Mouse (Mus musculus): Measurements from ENCODE around the gene Lrrc8b. TPM values are rescaled to one million over a fixed set of nuclear protein-coding genes. Genes with fewer than 3 reads are reported as not detected.

Lrrc8b gene
- total and polyA plus RNA-seq, 3 experiments = 7.4 to 14.0 TPM; not detected in 1

- no peak overlapping the region for H3K9ac ChIP-seq (ENCODE audit: control insufficient read depth, low read depth, low read length, poor library complexity, severe bottlenecking)
- H3K4me3 ChIP-seq (ENCODE audit: control insufficient read depth in 1 of 2, insufficient read depth in 1 of 2, low read depth in 2 of 2, low read length in 2 of 2) = no peak overlapping the region
- no peak overlapping the region for H3K27ac ChIP-seq (ENCODE audit: control insufficient read depth, low read depth, low read length)
- H3K36me3 ChIP-seq (ENCODE audit: control insufficient read depth in 1 of 2, insufficient read depth in 2 of 2, low read length in 2 of 2) = no peaks in the 10 kb centered on the region
- DNase-seq (ENCODE audit: low read depth, low spot score) = no peak
- no peak for TF ChIP-seq POLR2AphosphoS2 (IDR thresholded peaks at IDR 0.05; ENCODE audit: low read length)
- TF ChIP-seq CHD2 (IDR thresholded peaks at IDR 0.05; ENCODE audit: low read length) = no peak
- TF ChIP-seq CTCF (IDR thresholded peaks at IDR 0.05 in 2 of 3, conservative IDR thresholded peaks at IDR 0.05 in 1 of 3; ENCODE audit: control insufficient read depth in 1 of 3, insufficient read depth in 1 of 3, low read depth in 2 of 3, low read length in 3 of 3, poor library complexity in 1 of 3, severe bottlenecking in 1 of 3) = no peak
- no peak for TF ChIP-seq MYB (IDR thresholded peaks at IDR 0.05; ENCODE audit: low read depth, low read length)
- no peak for TF ChIP-seq ZMIZ1 (IDR thresholded peaks at IDR 0.05; ENCODE audit: low read depth, low read length)
- TF ChIP-seq ZC3H11A (IDR thresholded peaks at IDR 0.05; ENCODE audit: low read depth, low read length) = no peak
- no peak for TF ChIP-seq MAZ (IDR thresholded peaks at IDR 0.05; ENCODE audit: low read depth, low read length)
- TF ChIP-seq MXI1 (IDR thresholded peaks at IDR 0.05; ENCODE audit: low read depth, low read length) = no peak
- TF ChIP-seq POLR2AphosphoS5 (IDR thresholded peaks at IDR 0.05; ENCODE audit: borderline replicate concordance, low read depth, low read length) = no peak
- no peaks in the 10 kb centered on the region for H3K9me3 ChIP-seq (replicated peaks; ENCODE audit: insufficient read depth, low read length)
- H3K27me3 ChIP-seq (ENCODE audit: control insufficient read depth in 1 of 2, insufficient read depth in 2 of 2, low read length in 2 of 2) = no peaks in the 10 kb centered on the region
- no peaks in the 10 kb centered on the region for H3K79me2 ChIP-seq (ENCODE audit: control insufficient read depth, insufficient read depth, low read length, poor library complexity)
- no peaks in the 10 kb centered on the region for H3K4me1 ChIP-seq (ENCODE audit: control insufficient read depth in 1 of 2, insufficient read depth in 2 of 2, low read length in 2 of 2)
Measured at GRCm38 (mm10) chr5:105512297-105512696, 96.7 kb downstream of the Lrrc8b start.

GRCm38 (mm10) chr5:105515532-105515931, 100.0 kb downstream of the Lrrc8b start:
- Histone ChIP-seq H3K36me3 (ENCODE audit: control insufficient read depth in 1 of 2, insufficient read depth in 2 of 2, low read length in 2 of 2) (no peaks in the 10 kb centered on the region; a peak in 1 of 4 replicates), H3K27me3 (ENCODE audit: control insufficient read depth in 1 of 2, insufficient read depth in 2 of 2, low read length in 2 of 2) (no peaks in the 10 kb centered on the region), H3K4me3 (ENCODE audit: control insufficient read depth in 1 of 2, insufficient read depth in 1 of 2, low read depth in 2 of 2, low read length in 2 of 2) (no peak overlapping the region)

GRCm38 (mm10) chr5:105516290-105516689, 100.7 kb downstream of the Lrrc8b start:
- Histone ChIP-seq H3K9me3 (replicated peaks; ENCODE audit: insufficient read depth, low read length) (no peaks in the 10 kb centered on the region), H3K36me3 (ENCODE audit: control insufficient read depth in 1 of 2, insufficient read depth in 2 of 2, low read length in 2 of 2) (peaks cover 0 to 8% of the 10 kb centered on the region in 2 experiments; a peak in 3 of 4 replicates), H3K79me2 (ENCODE audit: control insufficient read depth, insufficient read depth, low read length, poor library complexity) (peaks cover 20% of the 10 kb centered on the region), H3K9ac (ENCODE audit: control insufficient read depth, low read depth, low read length, poor library complexity, severe bottlenecking) (no peak overlapping the region), H3K27me3 (ENCODE audit: control insufficient read depth in 1 of 2, insufficient read depth in 2 of 2, low read length in 2 of 2) (no peaks in the 10 kb centered on the region), H3K4me3 (ENCODE audit: control insufficient read depth in 1 of 2, insufficient read depth in 1 of 2, low read depth in 2 of 2, low read length in 2 of 2) (no peak overlapping the region), H3K4me1 (ENCODE audit: control insufficient read depth in 1 of 2, insufficient read depth in 2 of 2, low read length in 2 of 2) (peaks cover 2 to 5% of the 10 kb centered on the region in 2 experiments; a peak in 3 of 4 replicates), H3K27ac (ENCODE audit: control insufficient read depth, low read depth, low read length) (no peak overlapping the region)
- no peak for DNase-seq (ENCODE audit: low read depth, low spot score)
- no peak for TF ChIP-seq HCFC1 (IDR thresholded peaks at IDR 0.05; ENCODE audit: low read depth, low read length)
- no peak for TF ChIP-seq MXI1 (IDR thresholded peaks at IDR 0.05; ENCODE audit: low read depth, low read length)
- TF ChIP-seq NRF1 (IDR thresholded peaks at IDR 0.05; ENCODE audit: insufficient read depth, low read depth, low read length, poor library complexity, severe bottlenecking) = no peak
- no peak for TF ChIP-seq ZKSCAN1 (IDR thresholded peaks at IDR 0.05; ENCODE audit: low read depth, low read length)
- TF ChIP-seq TAL1 (IDR thresholded peaks at IDR 0.05; ENCODE audit: low read length) = no peak
- TF ChIP-seq CHD2 (IDR thresholded peaks at IDR 0.05; ENCODE audit: low read length) = no peak
- no peak for TF ChIP-seq ELF1 (IDR thresholded peaks at IDR 0.05; ENCODE audit: low read depth, low read length)
- TF ChIP-seq KAT2A (conservative IDR thresholded peaks at IDR 0.05; ENCODE audit: low read depth, low read length) = no peak
- no peak for TF ChIP-seq MEF2A (IDR thresholded peaks at IDR 0.05; ENCODE audit: extremely low read depth, insufficient replicate concordance, low read depth, low read length, poor library complexity, severe bottlenecking)
- no peak for TF ChIP-seq TBP (IDR thresholded peaks at IDR 0.05; ENCODE audit: low read depth, low read length)
- no peak for TF ChIP-seq EP300 (IDR thresholded peaks at IDR 0.05; ENCODE audit: low read depth in 1 of 2, low read length in 2 of 2)
- TF ChIP-seq POLR2AphosphoS2 (IDR thresholded peaks at IDR 0.05; ENCODE audit: low read length) = no peak
- TF ChIP-seq GATA1 (IDR thresholded peaks at IDR 0.05; ENCODE audit: low read depth, low read length) = no peak
- TF ChIP-seq UBTF (IDR thresholded peaks at IDR 0.05; ENCODE audit: borderline replicate concordance, insufficient read depth, low read depth, low read length) = no peak
- no peak for TF ChIP-seq ZMIZ1 (IDR thresholded peaks at IDR 0.05; ENCODE audit: low read depth, low read length)
- TF ChIP-seq POLR2AphosphoS5 (IDR thresholded peaks at IDR 0.05; ENCODE audit: borderline replicate concordance, low read depth, low read length) = no peak
- TF ChIP-seq MYB (IDR thresholded peaks at IDR 0.05; ENCODE audit: low read depth, low read length) = no peak

More at GRCm38 (mm10) chr5:105515532-105515931, 100.0 kb downstream of the Lrrc8b start:
- Histone ChIP-seq H3K9me3 (replicated peaks; ENCODE audit: insufficient read depth, low read length) (no peaks in the 10 kb centered on the region), H3K27ac (ENCODE audit: control insufficient read depth, low read depth, low read length) (no peak overlapping the region), H3K79me2 (ENCODE audit: control insufficient read depth, insufficient read depth, low read length, poor library complexity) (peaks cover 13% of the 10 kb centered on the region), H3K4me1 (ENCODE audit: control insufficient read depth in 1 of 2, insufficient read depth in 2 of 2, low read length in 2 of 2) (peaks cover 0 to under 1% of the 10 kb centered on the region in 2 experiments; a peak in 2 of 4 replicates), H3K9ac (ENCODE audit: control insufficient read depth, low read depth, low read length, poor library complexity, severe bottlenecking) (no peak overlapping the region)
- TF ChIP-seq E2F4 (IDR thresholded peaks at IDR 0.05; ENCODE audit: borderline replicate concordance, low read depth, low read length) (no peak), ZKSCAN1 (IDR thresholded peaks at IDR 0.05; ENCODE audit: low read depth, low read length) (no peak), TCF12 (IDR thresholded peaks at IDR 0.05; ENCODE audit: low read depth, low read length) (no peak), NELFE (IDR thresholded peaks at IDR 0.05; ENCODE audit: low read depth, low read length) (no peak), SMC3 (IDR thresholded peaks at IDR 0.05; ENCODE audit: low read depth, low read length) (no peak), BHLHE40 (IDR thresholded peaks at IDR 0.05; ENCODE audit: borderline replicate concordance, low read depth, low read length) (no peak), USF2 (IDR thresholded peaks at IDR 0.05; ENCODE audit: borderline replicate concordance in 1 of 2, insufficient read depth in 1 of 2, low read depth in 1 of 2, low read length in 2 of 2) (no peak), KAT2A (conservative IDR thresholded peaks at IDR 0.05; ENCODE audit: low read depth, low read length) (no peak)
- no peak for DNase-seq (ENCODE audit: low read depth, low spot score)
